Mouse (Mus musculus): ENCODE data around the gene Myh14. TPM values are rescaled to one million over a fixed set of nuclear protein-coding genes. Genes with fewer than 3 reads are reported as not detected.

The Myh14 gene
- polyA plus RNA-seq, 1 experiment from 2014 or later = 28.4 TPM

DNA sequence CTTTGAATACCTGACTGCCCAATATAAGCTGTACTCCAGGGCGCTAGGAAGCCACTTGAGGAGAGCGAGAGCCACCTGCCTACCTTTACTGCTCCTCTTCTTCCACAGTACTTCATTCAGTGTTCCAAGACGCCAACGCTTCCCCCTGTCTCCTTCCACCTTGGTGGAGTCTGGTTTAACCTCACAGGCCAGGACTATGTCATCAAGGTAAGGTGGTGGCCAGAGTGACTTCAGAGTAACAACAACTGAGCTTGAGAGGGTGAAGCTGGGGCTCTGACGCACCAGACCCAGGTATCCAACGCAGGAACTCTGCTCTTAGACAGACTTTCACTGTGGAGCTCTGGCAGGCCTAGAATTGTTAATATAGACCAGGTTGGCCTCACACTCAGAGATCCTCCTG is 85.0 kb downstream of the Myh14 start:
- WGBS = 89% methylated on average over 6 of the region's 6 CpGs
- Histone ChIP-seq H3K9ac (ENCODE audit: low read length) (no peak overlapping the region), H3K27me3 (ENCODE audit: control insufficient read depth, insufficient read depth, low read length) (peaks cover 11% of the 10 kb centered on the region; the same call in 1 of the 2 replicates), H3K36me3 (ENCODE audit: control insufficient read depth, insufficient read depth, low read length) (no peaks in the 10 kb centered on the region), H3K9me3 (ENCODE audit: control insufficient read depth, low read length) (no peaks in the 10 kb centered on the region), H3K4me2 (replicated peaks; ENCODE audit: low read depth) (no peak overlapping the region), H3K27ac (replicated peaks) (no peak overlapping the region), H3K4me3 (ENCODE audit: low read depth, low read length) (no peak overlapping the region), H3K4me1 (replicated peaks; ENCODE audit: control insufficient read depth, insufficient read depth) (no peaks in the 10 kb centered on the region; the same call in 1 of the 2 replicates)
- TF ChIP-seq CTCF (IDR thresholded peaks at IDR 0.05; ENCODE audit: low read depth) = no peak
- no peak for TF ChIP-seq EP300 (optimal IDR thresholded peaks at IDR 0.05)
- ATAC-seq (ENCODE audit: low FRiP score, low TSS enrichment) (no peak), DNase-seq (ENCODE audit: low spot score) (no peak)

DNA sequence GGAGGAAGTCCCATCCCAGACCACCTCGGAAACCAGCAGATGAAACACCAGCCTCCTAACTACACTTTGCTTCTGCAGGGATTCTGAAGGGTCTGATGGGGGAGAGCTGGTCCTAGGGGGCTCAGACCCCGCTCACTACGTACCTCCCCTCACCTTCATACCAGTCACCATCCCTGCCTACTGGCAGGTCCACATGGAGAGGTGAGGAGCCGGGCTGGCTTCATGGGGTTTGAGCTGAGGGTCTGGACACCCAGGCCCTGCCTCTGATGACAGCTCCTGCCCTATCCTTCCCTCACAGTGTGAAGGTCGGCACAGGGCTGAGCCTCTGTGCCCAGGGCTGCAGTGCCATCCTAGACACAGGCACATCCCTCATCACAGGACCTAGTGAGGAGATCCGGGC is 85.7 kb downstream of the Myh14 start:
- H3K27me3 ChIP-seq (ENCODE audit: control insufficient read depth, insufficient read depth, low read length) = peaks cover 11% of the 10 kb centered on the region; the same call in 1 of the 2 replicates
- H3K36me3 ChIP-seq (ENCODE audit: control insufficient read depth, insufficient read depth, low read length) = no peaks in the 10 kb centered on the region
- H3K27ac ChIP-seq (replicated peaks) = no peak overlapping the region
- H3K4me3 ChIP-seq (ENCODE audit: low read depth, low read length) = no peak overlapping the region
- no peak for DNase-seq (ENCODE audit: low spot score)
- no peaks in the 10 kb centered on the region for H3K9me3 ChIP-seq (ENCODE audit: control insufficient read depth, low read length)
- H3K4me1 ChIP-seq (replicated peaks; ENCODE audit: control insufficient read depth, insufficient read depth) = no peaks in the 10 kb centered on the region; the same call in 1 of the 2 replicates
- no peak for ATAC-seq (ENCODE audit: low FRiP score, low TSS enrichment)
- H3K9ac ChIP-seq (ENCODE audit: low read length) = no peak overlapping the region
- no peak overlapping the region for H3K4me2 ChIP-seq (replicated peaks; ENCODE audit: low read depth)
- no peak for TF ChIP-seq CTCF (IDR thresholded peaks at IDR 0.05; ENCODE audit: low read depth)
- no peak for TF ChIP-seq EP300 (optimal IDR thresholded peaks at IDR 0.05)
- WGBS = 87% methylated on average over 6 of the region's 6 CpGs

GRCm38 (mm10) chr7:44584265-44584804 is 86.3 kb downstream of the Myh14 start:
- Histone ChIP-seq H3K27me3 (ENCODE audit: control insufficient read depth, insufficient read depth, low read length) (peaks cover 11% of the 10 kb centered on the region; the same call in 1 of the 2 replicates), H3K4me2 (replicated peaks; ENCODE audit: low read depth) (no peak overlapping the region), H3K4me3 (ENCODE audit: low read depth, low read length) (no peak overlapping the region), H3K27ac (replicated peaks) (no peak overlapping the region), H3K36me3 (ENCODE audit: control insufficient read depth, insufficient read depth, low read length) (no peaks in the 10 kb centered on the region), H3K9ac (ENCODE audit: low read length) (no peak overlapping the region), H3K4me1 (replicated peaks; ENCODE audit: control insufficient read depth, insufficient read depth) (no peaks in the 10 kb centered on the region; the same call in 1 of the 2 replicates), H3K9me3 (ENCODE audit: control insufficient read depth, low read length) (no peaks in the 10 kb centered on the region)
- 70% methylated on average over 4 of the region's 4 CpGs for WGBS
- DNase-seq (ENCODE audit: low spot score) (no peak), ATAC-seq (ENCODE audit: low FRiP score, low TSS enrichment) (no peak)
- TF ChIP-seq EP300 (optimal IDR thresholded peaks at IDR 0.05) = no peak
- no peak for TF ChIP-seq CTCF (IDR thresholded peaks at IDR 0.05; ENCODE audit: low read depth)

- Histone ChIP-seq H3K9ac (ENCODE audit: low read length) (no peak overlapping the region), H3K9me3 (ENCODE audit: control insufficient read depth, low read length) (no peaks in the 10 kb centered on the region), H3K36me3 (ENCODE audit: control insufficient read depth, insufficient read depth, low read length) (no peaks in the 10 kb centered on the region), H3K4me1 (replicated peaks; ENCODE audit: control insufficient read depth, insufficient read depth) (no peaks in the 10 kb centered on the region), H3K4me3 (ENCODE audit: low read depth, low read length) (no peak overlapping the region), H3K27ac (replicated peaks) (no peak overlapping the region), H3K27me3 (ENCODE audit: control insufficient read depth, insufficient read depth, low read length) (peaks cover 11% of the 10 kb centered on the region; the same call in 1 of the 2 replicates), H3K4me2 (replicated peaks; ENCODE audit: low read depth) (no peak overlapping the region)
- TF ChIP-seq EP300 (optimal IDR thresholded peaks at IDR 0.05) (no peak), CTCF (IDR thresholded peaks at IDR 0.05; ENCODE audit: low read depth) (no peak)
- ATAC-seq (ENCODE audit: low FRiP score, low TSS enrichment) (no peak), DNase-seq (ENCODE audit: low spot score) (no peak)
- 77% methylated on average over 1 of the region's 1 CpGs for WGBS
Measured at GRCm38 (mm10) chr7:44583146-44583545, 87.5 kb downstream of the Myh14 start.

DNA sequence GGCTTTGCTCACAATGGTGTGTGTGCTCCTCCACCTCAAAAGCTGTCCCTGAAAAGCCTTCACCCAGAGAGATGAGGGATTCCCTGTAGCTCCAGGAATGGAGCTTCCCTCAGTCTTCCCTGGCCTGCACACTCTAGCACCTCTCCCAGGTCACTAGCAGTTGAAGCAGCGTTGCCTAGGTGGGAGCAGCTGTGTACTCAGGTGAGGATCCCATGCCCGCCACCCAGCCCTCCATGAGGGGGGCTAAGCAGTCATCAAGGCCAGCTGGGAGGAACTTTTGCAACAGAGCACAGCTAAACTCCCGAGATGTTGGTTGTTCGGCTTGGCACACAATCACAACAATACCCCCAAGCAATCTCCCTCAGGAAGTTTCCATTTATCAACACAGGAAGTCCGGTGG is 87.9 kb downstream of the Myh14 start:
- H3K27me3 ChIP-seq (ENCODE audit: control insufficient read depth, insufficient read depth, low read length) = 0 out of 2 replicates have a peak, but pooled peaks cover 7% of the 10 kb centered on the region
- H3K4me3 ChIP-seq (ENCODE audit: low read depth, low read length) = no peak overlapping the region
- H3K27ac ChIP-seq (replicated peaks) = no peak overlapping the region
- H3K4me1 ChIP-seq (replicated peaks; ENCODE audit: control insufficient read depth, insufficient read depth) = no peaks in the 10 kb centered on the region
- H3K36me3 ChIP-seq (ENCODE audit: control insufficient read depth, insufficient read depth, low read length) = no peaks in the 10 kb centered on the region
- DNase-seq (ENCODE audit: low spot score) = no peak
- WGBS = 63% methylated on average over 5 of the region's 5 CpGs
- no peak overlapping the region for H3K4me2 ChIP-seq (replicated peaks; ENCODE audit: low read depth)
- TF ChIP-seq EP300 (optimal IDR thresholded peaks at IDR 0.05) (no peak), CTCF (IDR thresholded peaks at IDR 0.05; ENCODE audit: low read depth) (no peak)
- no peak for ATAC-seq (ENCODE audit: low FRiP score, low TSS enrichment)
- no peak overlapping the region for H3K9ac ChIP-seq (ENCODE audit: low read length)
- no peaks in the 10 kb centered on the region for H3K9me3 ChIP-seq (ENCODE audit: control insufficient read depth, low read length)

GRCm38 (mm10) chr7:44581637-44582036 is 89.0 kb downstream of the Myh14 start:
- no peak overlapping the region for H3K9ac ChIP-seq (ENCODE audit: low read length)
- H3K4me3 ChIP-seq (ENCODE audit: low read depth, low read length) = no peak overlapping the region
- TF ChIP-seq EP300 (optimal IDR thresholded peaks at IDR 0.05) = no peak
- TF ChIP-seq CTCF (IDR thresholded peaks at IDR 0.05; ENCODE audit: low read depth) = no peak
- no peaks in the 10 kb centered on the region for H3K4me1 ChIP-seq (replicated peaks; ENCODE audit: control insufficient read depth, insufficient read depth)
- DNase-seq (ENCODE audit: low spot score) (no peak), ATAC-seq (ENCODE audit: low FRiP score, low TSS enrichment) (no peak)
- H3K36me3 ChIP-seq (ENCODE audit: control insufficient read depth, insufficient read depth, low read length) = no peaks in the 10 kb centered on the region
- H3K27me3 ChIP-seq (ENCODE audit: control insufficient read depth, insufficient read depth, low read length) = no peaks in the 10 kb centered on the region
- no peak overlapping the region for H3K27ac ChIP-seq (replicated peaks)
- 69% methylated on average over 6 of the region's 6 CpGs for WGBS
- H3K4me2 ChIP-seq (replicated peaks; ENCODE audit: low read depth) = no peak overlapping the region
- H3K9me3 ChIP-seq (ENCODE audit: control insufficient read depth, low read length) = no peaks in the 10 kb centered on the region
